In genomic region chr15:100463712-100464111, GRCm38 (mm10) we compare ENCODE assay signal across 9 mouse cellular contexts. TPM values are rescaled to one million over a fixed set of nuclear protein-coding genes. Genes with fewer than 3 reads are reported as not detected.
DNase-seq lines count a peak whose midpoint lies in the region; ATAC-seq and TF ChIP-seq lines count a peak whose summit lies in the region.
"Had no signal": no experiment of that assay in that cellular context is flagged by ENCODE, and none has a peak within 500 bp of the region (broad histone marks: within the 10 kb centered on the region; RNA-seq: fewer than 3 reads in every experiment).

No protein-coding gene starts in this region.

- no peak overlapping the region for H3K4me3 ChIP-seq in heart, adult 2 months
- H3K4me3 ChIP-seq: liver, embryonic 15.5 days had no signal

- intact Hi-C loops in heart, adult 2 months (cut with DNase I), result loop anchor here (10.0 kb wide), 1 partner anchor 151 kb away; the partner anchor contains the start of gene Dazap2

- TF ChIP-seq CTCF in heart, adult 2 months (IDR thresholded peaks at IDR 0.05), result peak; percentile 85

- 22% methylated on average over 6 of the region's 6 CpGs for WGBS in heart, adult 2 months

- H3K79me2 ChIP-seq in heart, adult 2 months (replicated peaks; ENCODE audit: control insufficient read depth, insufficient read depth, low read length), result no peaks in the 10 kb centered on the region

- H3K27me3 ChIP-seq in heart, adult 2 months (ENCODE audit: control insufficient read depth, insufficient read depth, low read length), result no peaks in the 10 kb centered on the region

- no peaks in the 10 kb centered on the region for H3K36me3 ChIP-seq in heart, adult 2 months (ENCODE audit: control insufficient read depth, insufficient read depth, low read length)
- H3K36me3 ChIP-seq: liver, embryonic 15.5 days had no signal

- H3K4me1 ChIP-seq in heart, adult 2 months (ENCODE audit: control insufficient read depth, insufficient read depth, low read length), result no peaks in the 10 kb centered on the region

- ATAC-seq in erythroblast, adult 5-6 weeks (replicated peaks; ENCODE audit: low FRiP score, poor library complexity, severe bottlenecking), result peak; percentile 60
- peak; percentile 52; the same call in 1 of the 2 replicates for ATAC-seq in megakaryocyte-erythroid progenitor cell, adult 5-6 weeks (replicated peaks; ENCODE audit: low FRiP score, low TSS enrichment, poor library complexity, severe bottlenecking)

- no peak for TF ChIP-seq EP300 in heart, adult 2 months (IDR thresholded peaks at IDR 0.05; ENCODE audit: insufficient read depth, low read depth, low read length)

- no peak overlapping the region for H3K27ac ChIP-seq in heart, adult 2 months
- H3K27ac ChIP-seq: liver, embryonic 15.5 days had no signal

- H3K9ac ChIP-seq in heart, adult 2 months (ENCODE audit: low read depth, low read length), result no peak overlapping the region
- H3K9ac ChIP-seq: liver, embryonic 15.5 days had no signal

- DNase-seq in heart, adult 2 months, result peak; percentile 47 to 64
- DNase-seq in heart, adult 8-10 months (ENCODE audit: low spot score), result no peak
- DNase-seq in CD4-positive helper T cell, adult 2 months (ENCODE audit: low read depth, low spot score), result peak; percentile 76
- DNase-seq in adrenal gland, postnatal 4 days (ENCODE audit: low spot score in 2 of 2), result peak; percentile 56 to 57
- DNase-seq in layer of hippocampus, adult 9-10 months (ENCODE audit: low spot score), result peak; percentile 69
- peak; percentile 32 to 44 for DNase-seq in thymus, adult 18-20 months

- no peak for TF ChIP-seq POLR2A in heart, adult 2 months (IDR thresholded peaks at IDR 0.05; ENCODE audit: insufficient read depth, low read depth, low read length)

RNA-seq across cellular contexts. Expression of gene Letmd1, which starts 5.1 kb away (rescaled TPM):
- 10 to 100 TPM; 13.0 to 13.1 TPM for total RNA-seq in heart, adult 2 months (2021)
- polyA plus RNA-seq in heart, adult 2 months (2012; rRNA removed), result 31.2 and 32.3 TPM in 2 replicates
- 10 to 100 TPM; 11.2 to 14.0 (median 11.8) TPM for total RNA-seq in heart, adult 8-10 months (2022)
- 100 to 1,000 TPM in 1 of 2 experiments, 10 to 100 TPM in 1; 93.9 to 111 TPM for total RNA-seq in adrenal gland, postnatal 4 days (2021)
- total RNA-seq in erythroblast, adult 5-6 weeks (2015; ENCODE audit: low replicate concordance), result 4.4 and 4.8 TPM in 2 replicates
- total RNA-seq in erythroblast, adult 5-6 weeks (2017; ENCODE audit: low replicate concordance), result 2.5 and 3.7 TPM in 2 replicates
- total RNA-seq in megakaryocyte-erythroid progenitor cell, adult 5-6 weeks (2014; fragmentation: Nextera tagmentation), result 42.9 and 43.9 TPM in 2 replicates
- 19.5 and 23.3 TPM in 2 replicates for total RNA-seq in megakaryocyte-erythroid progenitor cell, adult 5-6 weeks (2017)

RNA-seq across cellular contexts. Expression of gene Csrnp2, which starts 31.6 kb away (rescaled TPM):
- total RNA-seq in heart, adult 2 months (2021), result 1 to 10 TPM; 2.1 to 2.7 TPM
- 1.7 and 3.0 TPM in 2 replicates for polyA plus RNA-seq in heart, adult 2 months (2012; rRNA removed)
- 1 to 10 TPM; 2.4 to 3.1 (median 2.7) TPM for total RNA-seq in heart, adult 8-10 months (2022)
- 10 to 100 TPM in 1 of 2 experiments, 1 to 10 TPM in 1; 7.4 to 10.1 TPM for total RNA-seq in adrenal gland, postnatal 4 days (2021)
- 0.21 TPM in 1 of 2 replicates, not detected in the other for total RNA-seq in erythroblast, adult 5-6 weeks (2015; ENCODE audit: low replicate concordance)
- total RNA-seq in erythroblast, adult 5-6 weeks (2017; ENCODE audit: low replicate concordance), result 0.51 and 0.98 TPM in 2 replicates
- total RNA-seq in megakaryocyte-erythroid progenitor cell, adult 5-6 weeks (2014; fragmentation: Nextera tagmentation), result 1.7 and 1.9 TPM in 2 replicates
- total RNA-seq in megakaryocyte-erythroid progenitor cell, adult 5-6 weeks (2017), result 2.2 and 3.1 TPM in 2 replicates

RNA-seq across cellular contexts. Expression of gene Slc11a2, which starts 38.8 kb away (rescaled TPM):
- total RNA-seq in heart, adult 2 months (2021), result 10 to 100 TPM; 38.9 to 43.7 TPM
- 24.4 and 45.6 TPM in 2 replicates for polyA plus RNA-seq in heart, adult 2 months (2012; rRNA removed)
- 10 to 100 TPM; 49.0 to 61.5 (median 51.9) TPM for total RNA-seq in heart, adult 8-10 months (2022)
- total RNA-seq in adrenal gland, postnatal 4 days (2021), result 10 to 100 TPM; 73.1 to 89.5 TPM
- total RNA-seq in erythroblast, adult 5-6 weeks (2015; ENCODE audit: low replicate concordance), result 14.6 and 18.3 TPM in 2 replicates
- 20.1 and 23.8 TPM in 2 replicates for total RNA-seq in erythroblast, adult 5-6 weeks (2017; ENCODE audit: low replicate concordance)
- total RNA-seq in megakaryocyte-erythroid progenitor cell, adult 5-6 weeks (2014; fragmentation: Nextera tagmentation), result 67.0 and 82.9 TPM in 2 replicates
- total RNA-seq in megakaryocyte-erythroid progenitor cell, adult 5-6 weeks (2017), result 29.2 and 32.5 TPM in 2 replicates

RNA-seq across cellular contexts. Expression of gene Gm5475, which starts 41.8 kb away (rescaled TPM):
- total RNA-seq in heart, adult 2 months (2021), result not detected
- polyA plus RNA-seq in heart, adult 2 months (2012; rRNA removed), result not detected in 2 replicates
- total RNA-seq in heart, adult 8-10 months (2022), result not detected
- under 1 TPM; 0.23 to 0.59 TPM for total RNA-seq in adrenal gland, postnatal 4 days (2021)
- total RNA-seq in erythroblast, adult 5-6 weeks (2015; ENCODE audit: low replicate concordance), result not detected in 2 replicates
- not detected in 2 replicates for total RNA-seq in erythroblast, adult 5-6 weeks (2017; ENCODE audit: low replicate concordance)
- total RNA-seq in megakaryocyte-erythroid progenitor cell, adult 5-6 weeks (2014; fragmentation: Nextera tagmentation), result not detected in 2 replicates
- total RNA-seq in megakaryocyte-erythroid progenitor cell, adult 5-6 weeks (2017), result not detected in 2 replicates
